Mouse (Mus musculus) R1 (cell line): ENCODE results near the gene 1810055G02Rik.

Experiments
- DNase-seq: peaks from one replicate; pipeline ENCODE4 v3.0.0-alpha.2; 2018; ENCODE audit warnings: low read depth, low spot score

Gene 1810055G02Rik

DNA sequence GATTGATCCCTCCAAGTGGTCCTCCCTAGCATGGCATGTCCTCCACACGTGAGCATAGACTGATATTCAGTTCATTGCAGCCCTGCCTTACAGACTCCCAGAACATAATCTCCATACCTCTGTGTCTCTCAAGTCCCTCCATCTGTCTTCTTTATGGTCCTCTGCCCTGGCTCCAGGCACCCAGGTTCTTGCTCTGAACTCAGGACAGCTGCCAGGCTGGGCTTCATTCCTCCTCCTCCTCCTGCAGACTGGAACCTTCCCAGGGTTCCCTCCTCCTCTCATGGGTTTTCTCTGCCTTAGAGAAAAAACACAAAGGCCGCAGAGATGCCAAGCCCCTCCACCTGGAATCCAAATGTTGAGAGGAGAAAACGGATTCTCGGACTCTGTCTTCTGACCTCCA lies 34.6 kb downstream of the 1810055G02Rik start:
- no peak for DNase-seq

DNA sequence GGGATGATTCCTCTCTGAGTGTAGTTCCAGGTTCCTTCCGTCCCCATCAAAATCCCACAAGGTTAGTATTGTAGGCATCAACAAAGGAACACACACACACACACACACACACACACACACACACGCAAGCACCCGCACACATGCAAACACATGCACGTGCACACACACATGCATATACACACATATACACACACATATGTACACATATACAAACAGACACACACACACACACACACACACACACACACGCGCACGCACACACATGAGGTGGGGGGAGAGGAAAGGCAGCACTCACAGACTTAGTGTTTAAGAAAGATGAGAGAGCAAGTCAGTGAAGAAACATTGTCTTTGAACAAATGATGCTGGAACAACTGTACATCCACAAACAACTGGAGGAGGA lies 35.3 kb downstream of the 1810055G02Rik start:
- DNase-seq, result no peak

DNA sequence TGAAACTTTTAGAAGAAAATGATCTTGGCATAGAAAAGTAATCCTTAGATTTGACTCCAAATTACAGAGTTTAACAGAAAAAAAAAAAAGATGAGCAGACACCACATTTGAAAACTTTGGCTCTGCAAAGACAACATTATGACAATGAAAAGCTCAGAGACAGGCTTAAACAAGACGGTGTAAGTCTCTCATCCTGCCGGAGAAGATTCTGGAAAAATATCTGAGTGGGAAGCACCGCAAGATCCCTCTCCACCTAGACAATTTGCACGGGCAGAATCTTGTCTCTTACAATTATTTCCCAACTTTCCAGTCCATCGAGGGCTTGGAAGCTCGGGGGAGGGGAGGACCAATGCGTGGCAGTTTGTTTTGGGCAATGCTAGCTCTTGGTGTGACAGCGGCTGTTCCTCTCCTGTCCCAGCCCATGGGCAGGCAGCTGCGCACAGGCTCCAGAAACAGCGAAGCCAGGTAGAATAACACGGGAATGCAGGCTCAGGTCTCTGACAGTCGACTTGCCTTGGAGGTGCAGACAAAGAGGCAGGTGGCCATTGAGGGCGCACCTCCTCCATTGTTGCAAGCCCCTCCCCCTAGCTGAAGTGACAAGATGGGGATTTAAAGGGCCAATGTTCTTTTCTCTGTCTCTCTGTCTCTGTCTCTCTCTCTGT lies 35.9 kb downstream of the 1810055G02Rik start:
- DNase-seq, result peak; percentile 83

DNA sequence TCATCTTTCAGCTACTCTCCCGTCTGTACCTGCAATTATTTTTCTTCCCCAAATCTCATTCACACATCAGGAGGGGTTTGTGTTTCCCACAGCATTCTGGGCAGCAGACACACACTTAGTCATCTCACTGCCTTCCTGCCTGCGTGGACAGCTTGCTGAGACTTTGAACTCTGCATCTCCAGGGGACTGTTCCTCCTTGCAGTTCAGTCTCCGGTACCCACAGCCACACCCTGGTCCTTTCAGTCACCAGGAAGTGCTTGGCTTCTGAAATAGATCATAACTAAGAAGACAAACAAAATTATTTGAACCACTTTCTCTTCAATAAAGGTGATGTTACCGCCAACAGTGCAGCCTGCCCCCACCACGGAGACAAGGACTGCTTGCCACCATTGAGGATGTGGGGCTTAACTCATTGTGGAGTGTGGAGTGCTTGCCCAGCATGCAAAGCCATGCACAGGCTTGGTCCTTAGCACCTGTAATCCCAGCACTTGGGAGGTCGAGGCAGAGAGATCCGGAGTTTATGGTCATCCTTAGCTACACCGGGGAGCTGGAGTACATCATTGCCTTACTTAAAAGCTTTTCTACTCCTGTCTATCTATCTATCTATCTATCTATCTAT lies 44.6 kb downstream of the 1810055G02Rik start:
- no peak for DNase-seq

DNA sequence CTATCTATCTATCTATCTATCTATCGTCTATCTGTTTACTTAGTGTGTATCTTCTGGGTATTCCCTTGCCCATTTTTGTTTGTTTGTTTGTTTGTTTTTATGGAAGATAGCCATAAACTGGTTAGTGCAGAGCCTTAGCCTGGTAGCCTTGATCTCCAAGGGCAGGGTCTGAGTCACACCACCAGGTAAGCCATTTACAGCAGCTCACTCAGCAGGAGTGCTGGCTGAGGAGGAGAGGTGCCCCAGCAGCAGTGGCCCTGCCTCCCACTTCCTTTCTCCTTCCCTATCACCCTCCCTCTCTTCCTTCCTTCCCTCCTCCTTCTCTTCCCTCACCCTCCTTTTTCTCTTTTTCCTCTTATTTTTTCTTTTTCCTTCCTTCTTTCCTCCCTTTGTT lies 45.1 kb downstream of the 1810055G02Rik start:
- no peak for DNase-seq

DNA sequence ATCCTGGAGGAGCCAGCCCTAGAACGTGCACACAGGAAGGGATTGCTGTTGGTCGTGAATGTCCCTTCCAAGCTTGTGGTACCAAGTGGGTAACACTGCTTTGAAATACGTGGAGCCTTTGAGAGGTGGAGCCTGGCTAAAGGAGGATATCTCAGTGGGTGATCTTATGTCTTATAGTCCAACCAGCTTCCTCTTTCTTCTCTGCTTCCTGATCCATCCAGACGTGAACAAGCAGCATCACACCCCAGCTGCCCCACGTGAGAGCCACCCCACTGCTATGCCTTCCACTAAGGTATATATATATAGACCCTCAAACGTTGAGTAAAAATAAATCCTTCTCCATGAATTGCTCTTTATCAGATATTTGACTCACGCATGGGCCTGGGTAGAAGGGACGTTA lies 45.6 kb downstream of the 1810055G02Rik start:
- no peak for DNase-seq

DNA sequence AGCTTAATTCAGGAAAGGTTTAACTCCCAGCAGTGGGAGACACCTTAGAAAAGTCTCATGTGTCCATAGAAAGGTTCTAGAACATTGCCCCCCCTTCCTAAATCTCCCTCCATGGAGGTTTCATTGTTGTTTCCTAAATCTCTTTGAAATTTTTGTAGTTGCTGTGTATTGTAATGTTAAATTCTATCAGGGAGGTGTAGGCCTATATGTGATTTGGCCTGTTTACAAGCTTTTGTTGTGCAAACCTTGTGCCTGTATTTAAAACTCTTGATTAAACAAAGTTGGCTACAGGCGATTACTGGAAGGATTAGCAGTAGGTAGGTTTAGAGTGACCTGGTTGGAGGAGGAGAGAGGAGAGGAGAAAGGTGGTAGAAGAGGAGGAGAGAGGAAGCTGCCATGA lies 49.8 kb downstream of the 1810055G02Rik start:
- DNase-seq, result peak; percentile 77

DNA sequence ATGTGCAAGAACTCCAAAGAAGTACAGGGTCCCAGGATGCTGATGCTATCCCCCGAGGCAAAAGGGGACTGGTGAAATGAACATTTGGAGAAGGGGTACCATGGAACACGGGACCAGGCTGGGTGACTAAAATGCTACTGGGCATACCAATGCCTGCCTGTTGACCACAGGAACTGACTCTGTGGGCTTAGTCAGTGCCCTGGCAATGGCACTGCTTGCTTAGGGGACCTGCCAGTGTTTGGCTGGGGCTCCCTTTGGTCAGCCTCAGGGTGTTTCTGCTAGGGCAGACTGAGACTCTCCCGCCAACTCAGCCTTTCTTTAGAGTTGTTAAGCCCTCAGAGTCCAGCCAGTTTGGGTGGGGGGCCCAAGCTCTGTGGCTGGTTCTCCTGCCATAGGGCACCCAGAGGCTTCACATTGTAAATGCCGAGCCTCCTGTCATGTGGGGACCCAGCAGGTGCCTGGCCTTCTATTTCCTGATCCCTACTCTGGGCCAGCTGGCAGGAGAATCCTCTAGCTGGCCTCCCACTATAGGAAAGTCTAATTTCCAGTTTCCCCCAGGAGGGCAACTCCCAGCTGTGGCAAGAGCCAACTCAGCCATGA lies 57.2 kb downstream of the 1810055G02Rik start:
- DNase-seq, result no peak

DNA sequence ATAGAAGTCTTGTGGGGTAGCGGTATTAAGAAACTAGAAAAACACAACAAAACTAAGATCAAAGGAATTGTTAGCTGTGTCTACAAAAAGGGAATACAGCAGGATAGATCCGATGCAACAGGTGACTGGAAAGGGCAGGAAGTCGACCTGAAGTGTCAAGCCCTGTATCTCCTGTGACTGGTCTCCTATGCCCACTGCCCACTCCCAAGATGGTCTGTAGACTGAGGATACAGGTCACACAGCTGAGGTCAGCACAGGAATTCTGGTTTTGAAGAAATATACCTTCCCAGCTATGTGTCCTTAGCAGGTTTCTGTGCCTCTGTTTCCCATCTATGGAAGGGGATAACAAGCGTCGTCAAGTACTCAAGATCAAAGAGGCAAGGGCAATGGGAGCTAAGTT lies 58.3 kb downstream of the 1810055G02Rik start:
- no peak for DNase-seq

DNA sequence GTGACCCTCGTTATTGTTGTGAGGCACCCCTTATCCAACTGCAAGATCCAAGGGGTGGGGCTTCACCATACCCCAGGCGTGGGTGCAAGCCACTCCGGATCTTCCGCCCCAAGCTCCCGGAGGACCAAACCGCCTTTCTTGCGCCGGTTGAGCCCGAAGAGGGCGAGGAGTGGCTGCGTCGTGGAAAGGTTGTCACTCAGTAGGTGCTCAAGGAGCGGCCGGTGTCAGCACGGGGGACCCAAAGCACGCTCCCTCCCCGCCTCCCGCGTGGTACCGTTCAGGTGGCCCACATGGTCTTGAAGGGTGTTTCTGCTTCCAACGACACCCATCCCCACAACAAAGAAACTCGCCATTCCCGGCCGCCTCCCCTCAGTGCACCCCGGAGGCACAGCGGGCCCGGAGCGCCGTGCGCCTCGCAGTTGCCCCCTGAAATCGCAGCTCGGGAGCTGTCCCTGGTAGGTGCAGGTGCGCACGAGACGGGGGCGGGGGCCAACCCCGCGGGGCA lies 59.2 kb downstream of the 1810055G02Rik start, which contains the start of gene Kmt5b:
Gene Kmt5b, plus strand, starts transcription at position 146 of the 505 bp plus-strand sequence.
- no peak for DNase-seq
